Mouse (Mus musculus) ES-E14 (cell line): Measurements from ENCODE around the gene AY074887. TPM values are rescaled to one million over a fixed set of nuclear protein-coding genes. Genes with fewer than 3 reads are reported as not detected.

Source experiments
- DNase-seq: peaks from one replicate; pipeline ENCODE4 v3.0.0-alpha.2; 2013; ENCODE audit warnings: low read depth, low spot score
- H3K27ac ChIP-seq: 2 replicates; pipeline ENCODE4 v1.5.1; 2012; ENCODE audit warnings: low read depth, mild to moderate bottlenecking, low read length, moderate library complexity, mixed read lengths; ENCODE audit not compliant: poor library complexity, insufficient read depth, severe bottlenecking
- H3K36me3 ChIP-seq: 2 replicates; pipeline ENCODE4 v1.6.1; 2012; ENCODE audit warnings: mild to moderate bottlenecking, low read length, moderate library complexity, mixed read lengths; ENCODE audit not compliant: control insufficient read depth, poor library complexity, insufficient read depth, severe bottlenecking
- H3K4me1 ChIP-seq, 2 experiments: fragments of 150-350 bp in 1 of 2; sonication (generic) in 1 of 2; 2 replicates each; pipeline ENCODE4 v1.6.1; 2012; ENCODE audit warnings: low read length in 2 of 2, mild to moderate bottlenecking in 1 of 2, mixed read lengths in 1 of 2; ENCODE audit not compliant: control insufficient read depth in 2 of 2, insufficient read depth in 2 of 2, poor library complexity in 1 of 2
- H3K4me3 ChIP-seq, 2 experiments: fragments of 150-350 bp in 1 of 2; sonication (generic) in 1 of 2; 2 replicates each; pipeline ENCODE4 v1.5.1; 2012; ENCODE audit warnings: low read length in 2 of 2, low read depth in 1 of 2, mild to moderate bottlenecking in 1 of 2, mixed read lengths in 1 of 2; ENCODE audit not compliant: insufficient read depth in 1 of 2, poor library complexity in 1 of 2, severe bottlenecking in 1 of 2
- H3K9ac ChIP-seq: 2 replicates; pipeline ENCODE4 v1.6.1; 2012; ENCODE audit warnings: low read depth, mild to moderate bottlenecking, low read length, mixed read lengths; ENCODE audit not compliant: poor library complexity, insufficient read depth, severe bottlenecking
- H3K9me3 ChIP-seq: fragments of 150-350 bp; sonication (generic); 2 replicates; pipeline ENCODE4 v1.6.1; 2012; ENCODE audit warnings: low read depth, mild to moderate bottlenecking, low read length; ENCODE audit not compliant: control insufficient read depth, insufficient read depth
- CHD2 ChIP-seq: IDR thresholded peaks from 2 replicates; pipeline ENCODE4 v1.6.1; 2014; ENCODE audit warnings: mild to moderate bottlenecking, low read depth, low read length, inconsistent platforms
- HCFC1 ChIP-seq: IDR thresholded peaks from 2 replicates; pipeline ENCODE4 v1.6.1; 2012; ENCODE audit warnings: low read length, inconsistent platforms, borderline replicate concordance; ENCODE audit not compliant: insufficient read depth
- MAFK ChIP-seq: IDR thresholded peaks from 2 replicates; pipeline ENCODE4 v1.6.1; 2014; ENCODE audit warnings: mild to moderate bottlenecking, low read depth, low read length, inconsistent platforms; ENCODE audit not compliant: insufficient read depth
- ZC3H11A ChIP-seq: IDR thresholded peaks from 2 replicates; pipeline ENCODE4 v1.6.1; 2012; ENCODE audit warnings: low read depth, mild to moderate bottlenecking, inconsistent platforms, low read length, borderline replicate concordance
- ZNF384 ChIP-seq: IDR thresholded peaks from 2 replicates; pipeline ENCODE4 v1.6.1; 2012; ENCODE audit warnings: low read depth, low read length, inconsistent platforms
- in situ Hi-C, 2 experiments: fragments of 600-800 bp; cut with MboI; formaldehyde crosslinking; loops; one replicate each; pipeline ENCODE4 v1.15.1; 2025; ENCODE audit warnings: low sequenced_read_pairs in 2 of 2, inconsistent platforms in 1 of 2; ENCODE audit not compliant: unreplicated experiment in 2 of 2
- total RNA-seq: library from RNA; depleted of rRNA; stranded (reverse); fragments of 300-350 nt; gene quantifications from 2 replicates; pipeline ENCODE4 v1.2.3, GENCODE M21; 2012; rRNA removed

Gene AY074887
- 0.49 and 0.53 TPM in 2 replicates for total RNA-seq

DNA sequence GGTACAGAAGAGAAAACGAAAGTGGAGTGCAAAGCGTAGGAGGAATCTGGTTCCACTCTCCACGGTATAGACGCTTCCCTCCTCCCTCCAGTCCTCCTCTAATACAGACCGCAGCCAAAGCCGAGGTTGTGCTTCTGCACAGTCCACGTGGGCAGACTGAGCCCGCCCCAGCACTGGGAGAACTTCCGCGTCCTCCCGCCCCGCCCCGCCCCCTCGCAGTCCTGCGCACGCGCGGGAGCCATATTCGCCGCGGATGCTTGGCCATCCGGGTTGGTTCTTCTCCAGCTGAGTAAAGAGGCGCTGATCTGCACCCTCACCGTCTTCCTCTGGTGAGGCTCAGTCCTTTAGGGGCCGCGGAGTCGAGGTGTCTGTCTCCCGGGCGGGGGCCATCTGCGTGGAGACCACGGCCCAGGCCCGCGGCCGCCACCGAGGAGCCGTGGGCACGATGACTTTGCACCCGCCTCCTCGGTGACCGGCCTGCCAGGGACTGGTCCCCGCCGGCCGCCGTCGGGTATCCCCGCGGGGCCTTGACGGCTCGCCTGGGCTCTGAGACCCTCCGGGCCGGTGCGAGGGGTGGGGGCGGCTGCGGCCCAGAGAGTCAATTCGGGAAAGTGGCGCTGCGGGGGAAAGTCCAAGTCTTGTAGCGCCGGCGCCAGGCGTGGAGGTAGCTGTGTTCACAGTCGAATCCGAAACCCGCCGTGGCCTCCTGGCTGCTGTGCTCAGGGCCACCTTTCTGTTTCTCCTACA, at the start of gene AY074887, which contains the start of gene Psma4:
AY074887 (minus strand) TSS at position 424 of the 747 bp plus-strand sequence.
Psma4 (plus strand) TSS at position 216 of the 747 bp plus-strand sequence.
- H3K27ac ChIP-seq = peak within 1 kb of the TSS; percentile 16; the same call in 1 of the 2 replicates
- H3K4me1 ChIP-seq = peaks cover 1 to 2% of the 10 kb centered on the region in 2 experiments; a peak in 1 of 4 replicates
- in situ Hi-C loops = no loop called here
- peak within 1 kb of the TSS; percentile 91 to 96 for H3K4me3 ChIP-seq
- no peaks in the 10 kb centered on the region for H3K9me3 ChIP-seq
- peaks cover 25% of the 10 kb centered on the region for H3K36me3 ChIP-seq
- peak within 1 kb of the TSS; percentile 94 for H3K9ac ChIP-seq
- peak; percentile 90 for DNase-seq
- TF ChIP-seq ZC3H11A = no peak
- TF ChIP-seq ZNF384 = no peak
- TF ChIP-seq MAFK = no peak
- no peak for TF ChIP-seq HCFC1
- TF ChIP-seq CHD2 = no peak

DNA sequence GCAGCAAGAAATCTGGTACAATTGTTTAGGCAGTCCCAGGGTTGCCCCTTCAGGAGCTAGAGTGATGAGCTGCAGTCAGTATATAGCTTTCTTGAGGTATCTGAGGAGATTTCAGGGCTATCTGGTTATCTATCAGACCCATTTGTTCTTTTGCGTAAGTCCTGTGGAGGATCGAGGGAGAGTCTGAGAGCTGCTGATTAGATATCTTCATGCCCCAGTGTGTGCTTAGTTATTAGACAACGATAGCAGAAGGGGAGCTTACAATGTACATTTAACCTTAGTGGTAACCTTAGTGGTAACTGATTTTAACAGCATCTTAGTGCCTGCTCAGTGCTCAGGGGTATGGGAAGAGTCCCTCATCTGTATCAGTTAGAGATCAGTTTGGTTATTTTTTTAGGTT, 44.8 kb upstream of the AY074887 start:
- H3K27ac ChIP-seq = no peak overlapping the region
- no peak for DNase-seq
- H3K36me3 ChIP-seq = no peaks in the 10 kb centered on the region
- in situ Hi-C loops = no loop called here
- H3K9me3 ChIP-seq = no peaks in the 10 kb centered on the region
- no peak overlapping the region for H3K9ac ChIP-seq
- no peak overlapping the region for H3K4me3 ChIP-seq
- no peak for TF ChIP-seq HCFC1
- no peak for TF ChIP-seq ZC3H11A
- no peak for TF ChIP-seq CHD2
- no peak for TF ChIP-seq MAFK
- H3K4me1 ChIP-seq = peaks cover 0 to 2% of the 10 kb centered on the region in 2 experiments; a peak in 1 of 4 replicates

DNA sequence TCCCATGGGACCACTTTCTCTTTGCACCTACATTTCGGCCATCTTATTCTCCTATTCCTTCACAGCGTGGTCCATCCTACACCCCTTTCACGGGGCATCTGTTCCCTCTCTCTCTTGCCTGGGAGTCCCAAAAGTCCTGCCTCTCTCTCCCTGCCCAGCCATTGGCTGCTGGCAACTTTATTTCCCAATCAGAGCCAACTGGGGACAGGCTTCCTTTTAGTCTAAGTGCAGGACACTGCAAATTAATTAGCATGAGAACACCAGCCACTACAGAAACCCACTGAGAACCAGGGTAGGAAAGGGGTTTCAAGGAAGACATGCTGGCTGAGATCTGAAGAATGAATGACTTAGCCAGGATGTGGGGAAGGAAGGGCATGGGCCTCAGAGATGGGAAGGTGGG, 43.6 kb upstream of the AY074887 start:
- Histone ChIP-seq H3K9ac (no peak overlapping the region), H3K9me3 (no peaks in the 10 kb centered on the region), H3K27ac (no peak overlapping the region), H3K4me1 (peaks cover 0 to 2% of the 10 kb centered on the region in 2 experiments; a peak in 1 of 4 replicates), H3K4me3 (no peak overlapping the region), H3K36me3 (no peaks in the 10 kb centered on the region)
- in situ Hi-C loops = no loop called here
- no peak for TF ChIP-seq ZNF384
- TF ChIP-seq CHD2 = no peak
- no peak for TF ChIP-seq ZC3H11A
- TF ChIP-seq HCFC1 = no peak
- TF ChIP-seq MAFK = no peak
- DNase-seq = no peak

DNA sequence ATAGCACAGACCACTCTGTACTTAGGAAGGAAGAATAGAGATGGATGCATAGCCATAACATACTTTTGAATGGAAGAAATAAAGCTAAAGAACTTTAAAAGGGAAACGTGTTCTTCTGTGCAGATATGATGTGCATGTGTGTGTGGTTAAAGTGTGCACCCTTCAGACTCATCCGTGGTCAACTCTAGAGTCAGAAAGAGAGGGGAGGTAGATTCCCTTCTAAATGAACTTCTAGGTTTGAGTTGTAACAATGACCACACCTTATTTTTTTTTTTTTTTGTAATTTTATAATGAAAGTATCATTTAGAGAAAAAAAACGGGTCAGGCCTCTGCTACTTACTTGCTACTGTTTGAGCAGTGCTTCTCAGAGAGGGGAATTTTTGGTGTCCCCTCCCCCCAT, 39.6 kb upstream of the AY074887 start:
- TF ChIP-seq ZNF384 (no peak), HCFC1 (no peak), MAFK (no peak), CHD2 (no peak), ZC3H11A (no peak)
- DNase-seq = no peak
- Histone ChIP-seq H3K27ac (no peak overlapping the region), H3K36me3 (no peaks in the 10 kb centered on the region), H3K4me1 (peaks cover 0 to 2% of the 10 kb centered on the region in 2 experiments; a peak in 1 of 4 replicates), H3K9ac (no peak overlapping the region), H3K9me3 (no peaks in the 10 kb centered on the region), H3K4me3 (no peak overlapping the region)
- in situ Hi-C loops = no loop called here
